Mouse (Mus musculus) hindlimb bud, embryonic 11.5 days (tissue): ENCODE measurements at regions not wholly inside any gene's neighbourhood (a gene's known extent, or its start where the extent isn't known, plus 50 kb on each side); places are given as distances from the start of the nearest gene placed in this dataset.
A peak's percentile ranks its signal among the peaks of the same experiment; 100 is the strongest.

Source experiments
- DNase-seq: peaks from one replicate; pipeline ENCODE4 v3.0.0-alpha.2; 2012; ENCODE audit warnings: low read depth, low spot score; ENCODE audit errors: extremely low spot score

DNA sequence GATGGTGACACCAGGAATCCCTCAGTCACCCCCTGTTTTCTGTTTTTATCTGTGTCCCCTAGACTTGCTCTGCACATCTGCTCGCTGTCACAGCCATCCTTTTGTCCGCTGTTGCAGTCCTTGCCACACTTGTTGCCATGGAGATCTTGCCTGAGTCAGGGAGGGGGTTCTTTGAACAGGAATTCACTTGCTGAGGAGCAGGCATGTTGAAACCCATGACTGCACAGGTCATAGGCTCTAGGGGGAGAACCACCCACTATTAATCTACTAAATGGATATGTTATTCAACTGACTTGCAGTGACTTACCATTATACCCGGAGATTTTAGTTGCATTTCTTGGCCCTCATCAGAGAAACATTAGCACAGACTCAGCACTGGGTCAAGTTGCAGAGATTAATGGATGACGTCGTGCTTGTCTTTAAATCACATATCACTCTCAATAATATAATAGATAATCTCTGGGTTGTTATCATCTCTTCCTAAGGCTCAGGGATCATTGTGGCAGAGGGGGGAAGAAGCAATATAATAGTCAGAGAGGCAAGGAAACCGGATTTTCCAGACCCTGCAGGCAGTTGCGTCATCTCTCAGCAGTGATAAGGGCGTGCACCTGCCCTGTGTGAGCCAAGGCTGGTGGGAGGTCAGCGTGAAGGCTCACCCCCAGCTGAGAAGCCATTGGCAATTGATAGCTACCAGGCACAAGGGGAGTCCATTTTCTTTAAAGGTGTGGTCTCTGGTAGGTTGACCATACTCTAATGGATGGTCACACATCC, 95.9 kb upstream of the Serp2 start:
- DNase-seq, result no peak

DNA sequence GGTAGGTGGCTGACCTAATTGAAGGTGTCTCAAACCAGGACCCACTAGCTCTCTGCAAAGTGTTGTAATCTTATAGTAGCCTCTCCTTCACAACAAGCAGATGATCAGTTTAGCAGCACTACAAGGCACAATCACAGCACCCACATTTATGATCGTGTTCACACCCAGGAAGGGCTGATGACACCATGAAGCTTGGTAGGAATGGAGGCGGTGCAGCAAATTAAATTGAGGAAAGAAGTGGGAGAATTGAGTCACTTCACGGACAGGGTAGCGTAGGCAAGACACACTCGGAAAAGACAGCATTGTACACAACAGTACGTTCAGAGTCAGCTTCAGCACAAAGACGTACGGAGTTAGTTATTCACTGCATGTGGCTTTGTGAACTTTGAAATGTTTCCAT, 94.4 kb upstream of the Serp2 start:
- no peak for DNase-seq

DNA sequence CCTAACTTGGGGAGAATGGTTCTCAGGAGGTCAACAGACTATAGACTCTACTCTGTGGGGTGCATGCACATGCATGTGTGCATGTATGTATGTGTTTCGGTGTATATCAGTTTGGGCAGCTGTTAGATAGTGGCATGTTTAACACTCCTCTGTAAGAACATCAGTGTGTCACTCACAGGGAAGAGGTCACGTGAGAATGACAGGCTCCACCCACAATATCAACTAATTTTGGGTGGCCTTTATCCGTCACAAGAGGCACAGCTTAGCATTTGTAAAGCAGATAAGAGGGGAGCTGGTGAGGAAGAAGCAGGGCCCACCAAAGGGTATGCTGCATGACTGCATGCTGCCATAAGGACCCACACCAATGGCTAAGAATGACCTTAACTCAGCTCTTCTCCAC, 93.2 kb upstream of the Serp2 start:
- no peak for DNase-seq

DNA sequence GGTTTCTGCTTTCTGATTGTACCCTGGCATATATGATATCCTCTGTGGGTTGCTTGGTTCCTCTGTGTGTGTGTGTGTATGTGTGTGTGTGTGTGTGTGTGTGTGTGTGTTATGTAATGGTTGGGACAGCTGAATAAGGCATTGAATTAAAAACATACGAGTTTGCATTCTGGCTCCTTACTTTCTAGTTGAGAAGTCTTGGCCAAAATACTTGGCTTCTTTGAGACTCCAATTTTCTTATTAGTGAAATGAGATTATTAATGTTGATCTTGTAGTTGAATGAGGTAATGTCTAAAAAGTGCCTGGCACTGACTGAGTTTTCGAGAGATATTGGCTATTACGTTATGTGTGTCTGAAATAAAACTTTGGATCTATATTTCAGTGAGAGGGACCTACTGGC, 88.0 kb upstream of the Serp2 start:
- no peak for DNase-seq

DNA sequence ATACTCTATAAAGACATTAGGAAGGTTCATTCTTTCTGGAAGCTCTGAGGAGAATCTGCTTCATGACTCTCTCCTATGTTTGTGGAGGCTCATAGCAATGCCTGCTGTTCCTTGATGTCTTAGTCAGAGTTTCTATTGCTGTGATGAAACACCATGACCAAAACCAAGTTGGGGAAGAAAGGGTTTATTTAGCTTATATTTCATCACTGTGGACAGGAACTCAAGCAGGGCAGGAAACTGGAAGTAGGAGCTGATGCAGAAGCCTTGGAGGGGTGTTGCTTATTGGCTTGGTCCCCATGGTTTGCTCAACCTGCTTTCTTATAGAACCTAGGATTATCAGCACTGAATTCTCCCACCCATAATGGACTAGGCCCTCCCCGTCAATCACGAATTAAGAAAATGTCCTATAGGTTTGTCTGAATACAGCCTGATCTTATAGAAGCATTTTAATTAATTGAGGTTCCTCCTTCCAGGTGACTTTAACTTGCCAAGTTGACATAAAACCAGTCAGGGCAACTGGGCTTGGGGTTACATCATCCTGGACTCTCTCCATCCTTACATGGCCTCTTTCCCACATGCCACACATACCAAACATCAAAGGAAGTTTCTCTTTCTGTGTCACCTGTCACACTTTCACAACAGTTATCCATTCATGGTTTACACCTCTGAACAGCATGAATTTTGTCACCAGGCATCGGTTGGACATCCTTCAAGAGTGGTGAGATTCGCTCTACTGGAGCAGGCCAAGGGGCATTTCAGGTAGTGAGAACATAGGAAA, 85.3 kb upstream of the Serp2 start:
- DNase-seq, result no peak

DNA sequence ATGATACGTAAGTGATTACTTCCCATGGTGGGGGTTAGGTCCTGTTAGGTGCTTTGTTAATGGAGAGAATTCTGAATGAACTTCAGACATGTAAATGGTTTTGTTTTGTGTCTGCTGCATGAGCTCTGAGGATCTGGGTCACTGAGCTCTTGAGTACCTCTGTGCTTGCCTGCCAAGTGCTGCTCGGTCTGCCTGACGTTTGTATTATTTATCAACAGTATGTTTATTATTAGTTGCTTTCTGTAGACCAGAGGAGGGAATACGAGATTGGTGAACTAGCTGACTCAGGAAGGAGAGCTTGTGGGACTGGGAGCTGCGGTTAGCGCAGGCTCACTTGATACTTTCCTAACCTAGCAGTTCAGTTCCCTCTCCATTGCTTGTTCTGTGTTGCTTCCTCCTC, 76.5 kb upstream of the Serp2 start:
- no peak for DNase-seq

DNA sequence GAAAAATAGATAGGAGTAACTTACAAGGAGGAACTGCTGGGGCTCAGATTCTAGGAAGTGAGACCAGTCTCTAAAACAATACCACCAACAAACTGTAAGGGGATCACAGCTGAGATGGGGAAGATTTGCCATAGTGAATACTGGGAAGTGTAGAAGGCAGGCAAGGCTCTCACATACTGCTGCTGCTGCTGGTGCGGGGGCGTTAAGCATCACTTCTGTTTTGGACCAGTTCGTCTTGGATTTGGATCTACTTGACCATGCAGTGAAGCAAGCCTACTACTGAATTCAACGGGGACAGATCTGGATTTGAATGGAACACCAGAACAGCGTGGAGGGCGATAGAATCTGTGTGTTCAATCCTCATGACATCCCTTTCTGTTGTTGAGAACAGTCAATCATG, 76.1 kb upstream of the Serp2 start:
- DNase-seq, result no peak

DNA sequence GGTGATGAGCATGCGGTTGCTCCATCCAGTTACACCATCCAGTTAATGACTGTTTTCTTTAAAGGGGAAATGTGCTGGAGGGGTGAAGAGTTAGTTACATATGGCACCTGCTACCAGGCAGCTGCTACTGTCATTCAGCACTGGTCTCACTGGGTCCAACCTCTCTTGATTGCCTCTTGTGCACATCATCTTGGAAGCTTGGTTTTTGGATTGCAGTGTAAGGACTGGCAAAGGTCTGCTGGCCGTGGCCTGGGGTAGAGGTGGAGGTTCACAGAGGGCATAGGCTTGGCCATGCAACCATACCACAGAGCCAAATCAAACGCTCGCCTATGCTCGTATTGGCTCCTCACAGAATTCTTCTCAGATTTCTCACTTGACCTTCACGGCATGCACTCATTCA, 75.1 kb upstream of the Serp2 start:
- no peak for DNase-seq

DNA sequence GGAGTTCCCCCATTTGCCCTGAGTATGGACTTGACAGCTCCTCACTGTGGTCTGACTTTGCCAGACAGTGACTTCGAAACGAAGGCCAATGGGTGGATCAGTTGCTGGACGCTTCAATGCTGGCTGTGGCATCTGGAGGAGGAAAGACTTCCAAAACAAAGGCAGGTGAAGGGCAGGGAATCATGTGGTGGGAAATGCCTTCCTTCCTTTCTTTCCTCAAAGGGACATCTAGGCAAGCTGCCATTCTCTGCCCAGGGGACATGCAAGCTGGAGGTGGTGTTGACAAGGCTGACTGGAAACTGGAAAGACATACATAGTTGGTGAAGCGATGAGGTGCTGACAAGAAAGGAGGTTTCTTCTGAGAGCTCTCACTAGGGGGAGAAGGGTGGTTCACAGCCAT, 74.5 kb upstream of the Serp2 start:
- DNase-seq, result no peak

DNA sequence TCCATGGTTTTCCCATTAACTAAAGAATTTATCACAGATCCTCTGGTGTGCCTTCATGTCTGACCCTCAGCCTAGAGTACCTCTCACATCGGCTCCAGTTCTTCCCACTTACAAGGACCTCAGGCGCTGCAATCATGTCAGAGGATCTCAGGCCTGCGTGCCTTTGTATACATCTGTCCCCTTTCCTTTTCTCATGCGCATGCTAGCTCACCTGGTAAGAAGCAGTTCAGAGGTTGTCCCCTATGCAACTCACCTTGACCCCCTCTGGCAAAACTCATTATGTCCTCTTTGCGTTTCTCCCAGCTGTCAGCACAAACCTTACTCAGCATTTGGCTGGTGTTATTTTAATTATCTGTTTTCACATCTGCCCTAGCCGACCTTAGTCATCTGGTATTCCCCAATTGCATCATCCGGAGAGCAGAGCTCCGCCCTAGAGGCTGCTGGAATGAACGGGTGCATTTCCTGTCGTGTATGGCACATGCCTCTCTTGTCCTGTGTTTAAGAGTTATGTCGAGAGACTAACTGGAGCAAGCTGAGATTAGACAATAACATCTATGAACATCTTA, 73.3 kb upstream of the Serp2 start:
- no peak for DNase-seq

DNA sequence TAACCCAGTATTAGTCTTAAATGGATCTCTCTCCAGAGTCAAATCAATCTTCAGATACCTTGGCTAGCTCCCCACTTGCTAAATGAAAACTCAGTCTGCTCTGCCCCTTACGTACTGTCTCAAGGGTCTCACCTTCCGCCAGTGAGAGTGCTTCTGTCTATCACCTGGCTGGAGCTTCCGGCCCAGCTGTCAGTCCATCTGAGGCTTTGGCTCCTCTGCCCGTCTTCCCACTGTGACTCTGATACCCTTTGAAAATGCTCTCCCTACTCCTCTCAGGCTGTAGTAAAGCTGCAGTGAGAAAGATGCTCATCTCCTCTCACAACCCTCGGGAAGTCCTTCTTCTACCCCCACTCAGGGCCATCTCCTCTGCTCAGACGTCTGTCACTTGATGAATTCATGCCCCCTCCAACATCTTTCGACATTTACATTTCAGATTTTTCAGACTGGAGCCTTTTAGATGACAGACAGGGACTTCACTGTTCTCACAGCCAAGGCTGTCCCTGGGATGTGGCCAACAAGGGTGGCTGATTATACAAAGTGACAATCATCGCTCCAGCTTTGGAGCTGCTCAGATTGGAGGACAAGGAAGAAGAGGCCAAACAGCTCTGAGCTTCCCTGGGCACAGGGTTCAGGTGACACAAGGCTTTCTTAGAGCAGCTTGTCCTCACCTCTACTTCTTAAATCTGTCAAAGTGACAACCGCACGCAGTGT, 71.6 kb upstream of the Serp2 start:
- no peak for DNase-seq

DNA sequence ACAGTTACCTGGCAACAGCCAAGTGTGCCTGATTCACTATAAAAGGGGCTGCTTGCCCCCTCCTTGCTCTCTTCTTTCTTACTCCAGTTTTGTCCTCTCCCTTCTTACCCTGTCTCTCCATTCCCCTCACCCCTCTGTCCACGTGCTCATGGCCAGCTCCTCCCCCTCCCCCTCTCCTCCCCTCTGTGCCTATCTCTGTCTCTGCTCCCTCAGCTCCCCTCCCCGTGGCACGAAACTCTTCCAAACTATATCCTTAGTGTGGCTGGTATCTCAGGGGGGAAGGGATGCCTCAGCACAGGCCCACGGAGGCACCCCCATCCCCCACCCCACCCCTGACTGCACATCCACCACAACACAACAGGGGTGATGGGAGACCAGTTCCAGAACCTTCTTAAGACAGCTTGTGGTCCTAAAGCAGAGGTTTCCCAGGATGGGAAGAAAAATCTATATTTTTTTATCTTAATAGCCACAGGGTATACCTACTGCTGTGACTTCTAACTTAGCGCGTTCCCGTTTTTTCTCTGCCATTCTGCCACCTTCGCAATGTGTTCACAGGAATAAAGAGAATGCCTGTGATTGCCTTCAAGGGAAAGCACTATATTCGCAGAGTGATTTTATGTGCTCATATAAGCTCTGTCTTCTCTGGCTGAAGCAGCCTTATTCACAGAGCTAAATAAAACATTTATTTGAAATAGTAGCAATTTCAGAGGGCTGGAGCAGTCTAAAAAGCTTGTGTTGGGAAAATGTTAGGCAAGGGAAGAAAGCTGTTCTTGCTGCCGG, 69.1 kb upstream of the Serp2 start:
- no peak for DNase-seq

DNA sequence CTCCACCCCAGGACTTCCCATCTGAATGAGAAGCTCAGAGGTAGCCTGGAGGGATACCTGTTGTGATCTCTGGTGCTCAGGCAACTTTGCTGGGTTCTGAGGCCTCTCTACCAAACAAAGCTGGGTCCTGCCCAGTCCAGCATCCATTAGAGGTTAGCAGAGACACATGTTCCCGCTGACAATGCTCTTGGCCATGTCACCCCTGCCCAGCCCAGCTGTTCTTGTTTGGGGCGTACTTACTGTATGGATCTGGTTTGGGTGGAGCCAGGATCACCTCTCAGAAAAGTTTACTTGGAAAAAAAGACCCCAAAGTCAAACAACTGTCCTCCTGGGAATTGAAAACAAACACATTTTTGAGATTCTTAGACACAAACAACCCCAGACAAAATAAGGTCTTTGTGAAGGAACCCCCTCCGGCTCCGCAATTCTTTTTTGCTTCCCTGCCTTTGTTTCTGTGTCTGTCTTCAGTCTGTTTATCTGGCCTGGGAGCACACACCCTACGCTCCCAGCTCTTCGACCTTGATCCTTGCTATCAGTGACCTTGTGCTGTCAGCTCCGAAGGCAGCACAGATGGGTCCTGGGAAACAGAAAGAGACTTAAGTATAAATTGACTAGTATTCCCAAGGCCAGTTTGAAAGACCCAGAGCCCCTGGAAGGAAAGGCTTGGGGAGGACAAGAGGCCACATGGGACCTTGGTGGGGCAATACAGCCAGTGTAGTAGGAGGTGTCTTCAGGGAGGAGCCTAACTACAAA, 68.1 kb upstream of the Serp2 start:
- no peak for DNase-seq

DNA sequence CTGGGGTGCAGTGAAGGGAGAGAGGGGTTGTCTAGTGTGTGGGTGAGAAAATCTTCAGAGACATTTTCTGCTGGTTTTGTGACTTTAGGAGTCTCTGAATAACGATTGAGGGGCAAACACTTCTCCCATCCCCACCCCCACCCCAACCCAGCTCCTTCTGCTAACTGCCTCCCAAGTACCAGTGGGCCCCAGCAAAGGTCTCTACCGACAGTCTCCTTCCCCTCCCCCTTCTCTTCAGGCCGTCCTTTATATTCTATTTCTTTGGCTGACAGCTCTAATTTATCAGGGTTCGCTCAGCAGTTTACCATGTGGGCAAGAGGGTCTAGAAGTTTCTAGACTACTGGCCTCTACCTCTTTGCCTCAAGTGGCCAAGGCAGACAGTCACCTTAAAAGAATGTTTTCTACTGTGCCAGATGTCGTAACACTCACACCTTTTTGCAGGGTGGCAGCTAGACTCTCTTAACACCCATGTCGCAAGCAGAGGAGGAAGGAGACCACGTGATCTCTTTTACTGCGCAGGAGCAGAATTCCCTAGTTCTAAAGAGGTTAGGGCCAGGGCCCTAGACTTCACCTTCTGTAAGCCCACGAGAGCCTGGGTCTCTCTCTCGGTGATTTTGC, 66.8 kb upstream of the Serp2 start:
- DNase-seq, result peak; percentile 33

DNA sequence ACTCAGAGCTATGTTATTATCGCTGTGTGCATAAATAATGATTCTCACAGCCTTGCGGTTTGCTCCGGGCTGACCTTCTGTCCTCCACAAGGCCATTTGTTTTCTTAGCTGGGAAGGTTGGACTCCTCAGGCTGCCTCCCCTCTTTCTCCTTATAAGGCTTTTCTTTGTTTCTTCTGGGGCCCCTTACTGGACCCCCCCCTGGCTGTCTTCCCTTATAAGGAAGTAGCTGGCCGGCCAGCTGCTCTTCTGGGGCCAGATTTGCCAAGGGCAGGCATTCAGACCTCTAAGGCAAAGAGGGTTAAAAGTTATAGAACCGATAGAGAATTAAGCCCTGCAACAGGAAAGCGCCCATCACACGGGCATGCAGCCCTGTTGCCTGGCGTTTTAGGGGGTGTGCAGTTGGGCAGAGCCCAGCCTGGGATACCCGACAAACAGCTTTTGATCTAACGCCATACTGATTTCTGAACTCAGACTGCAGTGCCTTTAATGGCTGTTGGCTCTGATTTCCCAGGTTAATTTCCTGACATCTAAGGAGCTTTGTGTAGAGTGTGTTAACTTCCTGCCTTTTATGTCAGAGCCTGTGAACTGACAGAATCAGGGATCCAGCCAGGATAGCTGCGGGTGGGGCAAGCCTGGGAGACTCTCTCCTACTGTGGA, 66.1 kb upstream of the Serp2 start:
- peak; percentile 47 for DNase-seq

DNA sequence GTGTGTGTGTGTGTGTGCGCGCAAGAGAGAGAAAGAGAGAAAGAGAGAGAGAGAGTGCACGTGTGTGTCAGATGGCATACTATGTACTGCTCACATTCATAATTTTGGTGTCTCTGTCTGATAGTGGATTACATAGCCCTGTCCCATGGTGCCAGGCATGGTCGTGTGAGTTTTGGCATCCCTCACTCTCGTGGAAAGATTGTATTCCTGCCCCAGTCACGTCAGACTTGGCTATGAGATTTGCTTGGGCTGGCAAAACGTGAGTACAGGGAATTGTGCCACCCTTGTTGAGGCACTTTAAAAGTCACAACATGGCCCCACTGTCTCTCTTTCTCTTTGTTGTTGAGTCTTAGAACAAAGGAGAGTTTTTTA, 62.3 kb upstream of the Serp2 start:
- no peak for DNase-seq

DNA sequence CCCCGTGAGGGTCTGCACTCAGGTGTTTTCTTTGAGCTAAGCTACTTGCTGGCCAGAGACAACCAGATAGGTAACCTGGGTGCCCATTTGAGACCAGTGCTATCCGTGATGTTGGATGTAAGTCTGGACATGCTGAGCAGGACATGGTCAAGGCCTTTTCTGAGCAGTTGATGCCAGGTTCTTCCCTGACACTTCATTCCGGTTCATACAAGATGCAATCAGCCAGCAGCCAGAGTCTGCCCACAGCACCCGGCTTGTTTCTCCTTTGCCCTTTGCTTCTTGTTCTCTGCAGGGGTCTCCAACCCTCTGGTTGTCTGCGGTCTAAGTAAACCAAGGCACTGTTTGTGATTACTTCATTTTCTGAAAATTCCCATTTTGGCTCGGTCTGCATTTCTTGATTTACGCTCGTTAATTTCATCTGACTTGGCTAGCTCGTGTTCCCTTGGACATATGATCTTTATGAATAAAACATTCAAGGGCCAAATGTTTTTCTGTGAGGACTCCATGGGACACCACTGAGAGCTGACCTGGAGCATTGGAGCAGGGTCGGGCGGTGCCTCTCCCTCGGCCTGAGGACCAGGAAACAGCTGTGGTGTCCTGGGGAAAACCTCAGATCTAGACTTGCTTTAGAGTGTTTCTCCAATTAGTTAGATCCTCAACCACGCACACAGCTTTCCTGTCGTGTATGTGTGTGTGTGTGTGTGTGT, 61.8 kb upstream of the Serp2 start:
- no peak for DNase-seq

DNA sequence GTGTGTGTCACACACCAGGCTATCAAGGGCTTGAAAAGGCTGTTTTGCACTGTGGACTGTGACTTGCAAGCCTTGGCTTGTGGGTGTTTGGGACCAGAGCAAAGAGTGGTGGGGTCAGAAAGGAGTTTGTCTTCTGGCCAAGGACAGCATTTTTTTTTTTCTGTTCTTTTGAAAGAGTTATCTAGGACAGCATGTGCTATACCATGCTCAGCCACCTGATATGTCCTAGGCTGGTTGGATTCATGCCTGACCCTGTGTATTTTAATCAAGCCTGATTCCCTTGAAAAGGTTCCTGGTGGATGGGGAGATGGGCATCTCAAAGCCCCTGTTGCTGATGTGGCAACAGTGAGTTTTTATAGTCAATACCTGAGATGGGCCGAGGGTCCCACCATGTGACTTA, 61.2 kb upstream of the Serp2 start:
- no peak for DNase-seq

DNA sequence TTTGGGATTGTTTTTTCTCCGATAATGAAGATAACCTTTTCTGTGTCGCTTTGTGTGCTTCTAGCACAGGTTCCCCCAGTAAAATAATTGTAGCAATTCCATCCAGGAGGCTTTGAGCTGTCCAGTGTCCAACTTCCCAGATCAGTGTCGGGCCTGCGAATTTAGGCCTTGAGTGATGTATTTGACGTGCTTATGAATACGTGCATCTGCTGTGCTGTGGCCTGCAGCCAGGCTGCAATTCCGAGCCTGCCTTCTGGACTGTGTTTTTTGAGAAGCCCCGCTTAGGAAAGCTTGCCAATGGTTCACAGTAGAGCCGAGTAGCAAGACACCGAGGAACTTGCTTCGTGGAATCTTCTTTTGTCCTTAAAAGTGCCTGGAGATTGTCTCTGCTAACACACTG, 60.8 kb upstream of the Serp2 start:
- no peak for DNase-seq
